Mouse (Mus musculus) CD4-positive, CD25-positive, alpha-beta regulatory T cell, adult 9 weeks (primary cell): ENCODE data around the gene Orc3. TPM values are rescaled to one million over a fixed set of nuclear protein-coding genes. Genes with fewer than 3 reads are reported as not detected.

Experiments used
- polyA plus RNA-seq: library from polyadenylated mRNA; unstranded; fragments of 100-300 nt; shearing (Covaris generic); gene quantifications from one replicate; pipeline ENCODE4 v1.2.1, GENCODE M21; 2017

The Orc3 gene
- 132 TPM for polyA plus RNA-seq

DNA sequence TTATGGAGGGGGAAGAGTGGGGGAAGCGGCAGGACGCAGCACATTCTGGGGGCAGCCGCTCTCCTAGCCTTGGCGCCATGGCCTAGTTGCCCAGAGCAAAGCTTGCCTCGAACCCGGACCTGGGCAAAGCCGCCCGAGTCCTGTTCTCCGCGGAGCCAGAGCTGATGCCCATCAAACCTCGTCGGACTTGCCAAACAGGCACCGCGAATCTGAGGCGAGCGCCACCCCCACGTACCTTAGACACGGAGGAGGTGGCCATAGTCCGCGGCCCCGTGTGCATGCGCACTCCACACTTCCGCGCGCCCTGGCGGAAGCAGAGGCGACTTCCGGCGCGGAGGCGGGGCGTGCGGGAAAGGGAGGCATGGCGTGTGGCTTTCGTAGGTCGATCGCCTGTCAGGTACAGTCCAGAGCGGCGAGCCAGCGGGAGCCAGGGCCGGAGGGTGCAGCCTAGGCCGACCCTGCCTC, at the start of gene Orc3, which contains the start of gene Rars2:
TSS of gene Orc3 (minus strand) at position 315 of the 465 bp plus-strand sequence.
TSS of gene Rars2 (plus strand) at position 328 of the 465 bp plus-strand sequence.

DNA sequence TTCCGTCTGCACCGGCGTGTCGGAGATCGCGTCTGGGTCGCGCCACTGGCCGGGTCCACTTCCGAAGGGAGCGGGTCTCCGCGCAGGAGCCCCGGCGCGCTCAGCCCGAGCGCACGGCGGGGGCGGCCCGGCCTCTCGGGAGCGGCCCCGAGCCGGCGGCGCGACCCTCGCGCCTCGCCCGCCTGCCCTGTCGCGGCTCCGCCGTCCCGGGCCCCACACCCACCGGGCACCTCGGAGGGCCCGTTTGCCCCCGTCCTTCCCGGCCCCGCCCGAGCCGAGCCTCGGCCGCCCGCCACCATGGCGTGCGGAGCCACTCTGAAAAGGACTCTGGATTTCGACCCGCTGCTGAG, 64.0 kb downstream of the Orc3 start, which contains the start of gene Akirin2:
TSS of gene Akirin2 (plus strand) at position 190 of the 350 bp plus-strand sequence.

Other genes starting within 250 kb of the Orc3 start
- 3.6 TPM for gene Akirin2, start 64.0 kb downstream of the Orc3 start, polyA plus RNA-seq
- 60.7 TPM for gene Rars2, start within 50 bp of the Orc3 start, polyA plus RNA-seq
- gene Slc35a1, start 72.5 kb upstream of the Orc3 start, polyA plus RNA-seq = 35.8 TPM
- gene Cfap206, start 115.3 kb upstream of the Orc3 start, polyA plus RNA-seq = not detected
- not detected for gene Gm136, start 141.3 kb upstream of the Orc3 start, polyA plus RNA-seq
- gene Smim8, start 163.5 kb upstream of the Orc3 start, polyA plus RNA-seq = 76.5 TPM